Mouse (Mus musculus): Measurements from ENCODE around the gene Rasl10a. TPM values are rescaled to one million over a fixed set of nuclear protein-coding genes. Genes with fewer than 3 reads are reported as not detected.

The Rasl10a gene
- polyA plus RNA-seq, 1 experiment from 2014 or later, result 0.27 TPM

- no peak for ATAC-seq (ENCODE audit: low read depth)
- H3K27me3 ChIP-seq (ENCODE audit: control insufficient read depth, insufficient read depth, low read depth, low read length), result no peaks in the 10 kb centered on the region
These were observed 11.5 kb upstream of the Rasl10a start for GRCm38 (mm10) chr11:5046321-5046926.

GRCm38 (mm10) chr11:5051629-5052028 lies 6.3 kb upstream of the Rasl10a start:
- no peaks in the 10 kb centered on the region for H3K4me1 ChIP-seq (ENCODE audit: control insufficient read depth, low read depth, low read length)
- H3K4me3 ChIP-seq (ENCODE audit: low read depth, low read length), result no peak overlapping the region
- no peak overlapping the region for H3K4me2 ChIP-seq (ENCODE audit: low read depth, low read length)
- no peak overlapping the region for H3K9ac ChIP-seq (ENCODE audit: low read depth, low read length)
- H3K9me3 ChIP-seq (replicated peaks; ENCODE audit: control insufficient read depth, low read length), result no peaks in the 10 kb centered on the region
- ATAC-seq (ENCODE audit: low read depth), result no peak
- no peak overlapping the region for H3K27ac ChIP-seq (ENCODE audit: low read length)
- peaks cover 15% of the 10 kb centered on the region for H3K27me3 ChIP-seq (ENCODE audit: control insufficient read depth, insufficient read depth, low read depth, low read length)
- WGBS (ENCODE audit: insufficient replicate concordance), result 75% methylated on average over 10 of the region's 10 CpGs
- H3K36me3 ChIP-seq (ENCODE audit: control insufficient read depth, insufficient read depth), result no peaks in the 10 kb centered on the region

More at GRCm38 (mm10) chr11:5046321-5046926, 11.5 kb upstream of the Rasl10a start:
- no peaks in the 10 kb centered on the region for H3K9me3 ChIP-seq (replicated peaks; ENCODE audit: control insufficient read depth, low read length)
- H3K9ac ChIP-seq (ENCODE audit: low read depth, low read length), result no peak overlapping the region
- no peak overlapping the region for H3K4me3 ChIP-seq (ENCODE audit: low read depth, low read length)
- peaks cover 12% of the 10 kb centered on the region for H3K36me3 ChIP-seq (ENCODE audit: control insufficient read depth, insufficient read depth)
- H3K4me2 ChIP-seq (ENCODE audit: low read depth, low read length), result no peak overlapping the region
- 41% methylated on average over 12 of the region's 12 CpGs for WGBS (ENCODE audit: insufficient replicate concordance)
- no peaks in the 10 kb centered on the region for H3K4me1 ChIP-seq (ENCODE audit: control insufficient read depth, low read depth, low read length)
- no peak overlapping the region for H3K27ac ChIP-seq (ENCODE audit: low read length)

GRCm38 (mm10) chr11:5052200-5052854 lies 5.6 kb upstream of the Rasl10a start:
- no peaks in the 10 kb centered on the region for H3K4me1 ChIP-seq (ENCODE audit: control insufficient read depth, low read depth, low read length)
- H3K36me3 ChIP-seq (ENCODE audit: control insufficient read depth, insufficient read depth), result no peaks in the 10 kb centered on the region
- H3K4me2 ChIP-seq (ENCODE audit: low read depth, low read length), result no peak overlapping the region
- 61% methylated on average over 10 of the region's 10 CpGs for WGBS (ENCODE audit: insufficient replicate concordance)
- H3K27ac ChIP-seq (ENCODE audit: low read length), result no peak overlapping the region
- H3K9me3 ChIP-seq (replicated peaks; ENCODE audit: control insufficient read depth, low read length), result no peaks in the 10 kb centered on the region
- H3K4me3 ChIP-seq (ENCODE audit: low read depth, low read length), result no peak overlapping the region
- no peak overlapping the region for H3K9ac ChIP-seq (ENCODE audit: low read depth, low read length)
- peaks cover 22% of the 10 kb centered on the region for H3K27me3 ChIP-seq (ENCODE audit: control insufficient read depth, insufficient read depth, low read depth, low read length)
- ATAC-seq (ENCODE audit: low read depth), result no peak

- Histone ChIP-seq H3K4me3 (ENCODE audit: low read depth, low read length) (no peak overlapping the region), H3K36me3 (ENCODE audit: control insufficient read depth, insufficient read depth) (no peaks in the 10 kb centered on the region), H3K27me3 (ENCODE audit: control insufficient read depth, insufficient read depth, low read depth, low read length) (peaks cover 40% of the 10 kb centered on the region), H3K9me3 (replicated peaks; ENCODE audit: control insufficient read depth, low read length) (no peaks in the 10 kb centered on the region), H3K27ac (ENCODE audit: low read length) (no peak overlapping the region), H3K4me1 (ENCODE audit: control insufficient read depth, low read depth, low read length) (no peaks in the 10 kb centered on the region; the same call in 1 of the 2 replicates), H3K9ac (ENCODE audit: low read depth, low read length) (no peak overlapping the region), H3K4me2 (ENCODE audit: low read depth, low read length) (no peak overlapping the region)
- ATAC-seq (ENCODE audit: low read depth), result no peak
- 70% methylated on average over 14 of the region's 14 CpGs for WGBS (ENCODE audit: insufficient replicate concordance)
These were observed 3.8 kb upstream of the Rasl10a start for GRCm38 (mm10) chr11:5054151-5054550.

- Histone ChIP-seq H3K4me1 (ENCODE audit: control insufficient read depth, low read depth, low read length) (peaks cover 2% of the 10 kb centered on the region), H3K36me3 (ENCODE audit: control insufficient read depth, insufficient read depth) (no peaks in the 10 kb centered on the region), H3K4me2 (ENCODE audit: low read depth, low read length) (no peak overlapping the region), H3K27me3 (ENCODE audit: control insufficient read depth, insufficient read depth, low read depth, low read length) (peaks cover 48% of the 10 kb centered on the region), H3K4me3 (ENCODE audit: low read depth, low read length) (no peak overlapping the region), H3K9ac (ENCODE audit: low read depth, low read length) (no peak overlapping the region), H3K9me3 (replicated peaks; ENCODE audit: control insufficient read depth, low read length) (no peaks in the 10 kb centered on the region), H3K27ac (ENCODE audit: low read length) (no peak overlapping the region)
- 58% methylated on average over 6 of the region's 6 CpGs for WGBS (ENCODE audit: insufficient replicate concordance)
- ATAC-seq (ENCODE audit: low read depth), result no peak
These were observed 3.1 kb upstream of the Rasl10a start for GRCm38 (mm10) chr11:5054874-5055273.

- Histone ChIP-seq H3K36me3 (ENCODE audit: control insufficient read depth, insufficient read depth) (no peaks in the 10 kb centered on the region), H3K4me3 (ENCODE audit: low read depth, low read length) (no peak overlapping the region), H3K27ac (ENCODE audit: low read length) (no peak overlapping the region), H3K4me2 (ENCODE audit: low read depth, low read length) (no peak overlapping the region), H3K9ac (ENCODE audit: low read depth, low read length) (no peak overlapping the region), H3K4me1 (ENCODE audit: control insufficient read depth, low read depth, low read length) (peaks cover 4% of the 10 kb centered on the region), H3K9me3 (replicated peaks; ENCODE audit: control insufficient read depth, low read length) (no peaks in the 10 kb centered on the region), H3K27me3 (ENCODE audit: control insufficient read depth, insufficient read depth, low read depth, low read length) (peaks cover 61% of the 10 kb centered on the region)
- ATAC-seq (ENCODE audit: low read depth), result no peak
- WGBS (ENCODE audit: insufficient replicate concordance), result 48% methylated on average over 23 of the region's 23 CpGs
These were observed 1.7 kb upstream of the Rasl10a start for GRCm38 (mm10) chr11:5055945-5056938.

- Histone ChIP-seq H3K9ac (ENCODE audit: low read depth, low read length) (no peak overlapping the region), H3K4me2 (ENCODE audit: low read depth, low read length) (no peak overlapping the region), H3K4me1 (ENCODE audit: control insufficient read depth, low read depth, low read length) (peaks cover 12% of the 10 kb centered on the region), H3K27ac (ENCODE audit: low read length) (no peak overlapping the region), H3K9me3 (replicated peaks; ENCODE audit: control insufficient read depth, low read length) (no peaks in the 10 kb centered on the region), H3K4me3 (ENCODE audit: low read depth, low read length) (no peak overlapping the region), H3K36me3 (ENCODE audit: control insufficient read depth, insufficient read depth) (no peaks in the 10 kb centered on the region), H3K27me3 (ENCODE audit: control insufficient read depth, insufficient read depth, low read depth, low read length) (peaks cover 70% of the 10 kb centered on the region)
- ATAC-seq (ENCODE audit: low read depth), result no peak
- 59% methylated on average over 8 of the region's 8 CpGs for WGBS (ENCODE audit: insufficient replicate concordance)
These were observed 864 bp upstream of the Rasl10a start for GRCm38 (mm10) chr11:5057064-5057463.

GRCm38 (mm10) chr11:5057541-5057855 lies 430 bp upstream of the Rasl10a start:
- Histone ChIP-seq H3K27ac (ENCODE audit: low read length) (no peak overlapping the region), H3K4me1 (ENCODE audit: control insufficient read depth, low read depth, low read length) (peaks cover 17% of the 10 kb centered on the region), H3K4me3 (ENCODE audit: low read depth, low read length) (peak overlapping the region; percentile 48), H3K36me3 (ENCODE audit: control insufficient read depth, insufficient read depth) (no peaks in the 10 kb centered on the region), H3K9ac (ENCODE audit: low read depth, low read length) (no peak overlapping the region), H3K27me3 (ENCODE audit: control insufficient read depth, insufficient read depth, low read depth, low read length) (peaks cover 74% of the 10 kb centered on the region), H3K9me3 (replicated peaks; ENCODE audit: control insufficient read depth, low read length) (no peaks in the 10 kb centered on the region), H3K4me2 (ENCODE audit: low read depth, low read length) (peak overlapping the region; percentile 61)
- WGBS (ENCODE audit: insufficient replicate concordance), result 22% methylated on average over 8 of the region's 8 CpGs
- ATAC-seq (ENCODE audit: low read depth), result no peak
